Mouse (Mus musculus) embryonic facial prominence, embryonic 11.5 days (tissue): ENCODE data around the gene Glis2. TPM values are rescaled to one million over a fixed set of nuclear protein-coding genes. Genes with fewer than 3 reads are reported as not detected.

ENCODE experiments used
- ATAC-seq: fragments of 200-750 bp; cut with Nextera tagmentation; replicated peaks from 2 replicates; pipeline ENCODE4 v1.8.0; 2017; ENCODE audit warnings: low read depth; ENCODE audit not compliant: insufficient number of reproducible peaks, low FRiP score, low TSS enrichment
- DNase-seq: peaks from one replicate; pipeline ENCODE4 v3.0.0-alpha.2; 2015; ENCODE audit warnings: low spot score
- H3K27ac ChIP-seq: fragments of 300-500 bp; sonication (generic); replicated peaks from 2 replicates; pipeline ENCODE4 v1.5.1; 2014; ENCODE audit warnings: mild to moderate bottlenecking, low read depth, low read length, control low read depth
- H3K27me3 ChIP-seq: fragments of 300-500 bp; sonication (generic); 2 replicates; pipeline ENCODE4 v1.6.1; 2014; ENCODE audit warnings: mild to moderate bottlenecking, low read length, moderate library complexity, mixed read lengths; ENCODE audit not compliant: control insufficient read depth, insufficient read depth
- H3K36me3 ChIP-seq: fragments of 300-500 bp; sonication (generic); replicated peaks from 2 replicates; pipeline ENCODE4 v1.6.1; 2014; ENCODE audit warnings: low read depth, mild to moderate bottlenecking, low read length, moderate library complexity, mixed read lengths; ENCODE audit not compliant: control insufficient read depth, insufficient read depth
- H3K4me1 ChIP-seq: fragments of 300-500 bp; sonication (generic); 2 replicates; pipeline ENCODE4 v1.6.1; 2014; ENCODE audit warnings: low read length, mixed read lengths; ENCODE audit not compliant: control insufficient read depth, insufficient read depth
- H3K4me2 ChIP-seq: fragments of 300-500 bp; sonication (generic); 2 replicates; pipeline ENCODE4 v1.6.1; 2014; ENCODE audit warnings: low read depth, mild to moderate bottlenecking, control low read depth, low read length, moderate library complexity
- H3K4me3 ChIP-seq: fragments of 300-500 bp; sonication (generic); 2 replicates; pipeline ENCODE4 v1.5.1; 2014; ENCODE audit warnings: low read depth, low read length, control low read depth
- H3K9ac ChIP-seq: fragments of 300-500 bp; sonication (generic); replicated peaks from 2 replicates; pipeline ENCODE4 v1.6.1; 2014; ENCODE audit warnings: mild to moderate bottlenecking, control low read depth, low read length
- H3K9me3 ChIP-seq: fragments of 300-500 bp; sonication (generic); replicated peaks from 2 replicates; pipeline ENCODE4 v1.6.1; 2016; ENCODE audit warnings: mild to moderate bottlenecking, low read length, inconsistent platforms, mixed read lengths; ENCODE audit not compliant: control insufficient read depth
- WGBS: fragments of 180-500 bp; shearing (Covaris S2); extraction: QIAGEN DNeasy Blood & Tissue Kit; methylation state at CpG from one replicate; pipeline ENCODE4 v1.1.7; 2014; 5-methylcytosine and 5-hydroxymethylcytosine counted together
- polyA plus RNA-seq: library from polyadenylated mRNA; unstranded; fragments of >200 nt; fragmentation: Nextera tagmentation; extraction: Ambion mirVana; gene quantifications from 2 replicates; pipeline ENCODE4 v1.2.1, GENCODE M21; 2014

The Glis2 gene
- polyA plus RNA-seq, 1 experiment from 2014 or later: 19.9 TPM

- Histone ChIP-seq H3K4me1 (peaks cover 21% of the 10 kb centered on the region), H3K36me3 (peaks cover 3% of the 10 kb centered on the region)
- WGBS: 87% methylated on average over 19 of the region's 19 CpGs
Observed at GRCm38 (mm10) chr16:4608532-4609059, 14.1 kb downstream of the Glis2 start.

GRCm38 (mm10) chr16:4611193-4611592 lies 16.7 kb downstream of the Glis2 start:
- no peak overlapping the region for H3K9ac ChIP-seq
- H3K27me3 ChIP-seq: no peaks in the 10 kb centered on the region
- WGBS: 89% methylated on average over 5 of the region's 5 CpGs
- no peak overlapping the region for H3K27ac ChIP-seq
- no peak for ATAC-seq
- no peak overlapping the region for H3K4me3 ChIP-seq
- H3K4me2 ChIP-seq: no peak overlapping the region
- peaks cover 5% of the 10 kb centered on the region for H3K4me1 ChIP-seq
- H3K9me3 ChIP-seq: no peaks in the 10 kb centered on the region
- H3K36me3 ChIP-seq: peaks cover 6% of the 10 kb centered on the region
- no peak for DNase-seq

More at GRCm38 (mm10) chr16:4608532-4609059, 14.1 kb downstream of the Glis2 start:
- no peak for DNase-seq
- H3K27ac ChIP-seq: no peak overlapping the region
- no peaks in the 10 kb centered on the region for H3K27me3 ChIP-seq
- H3K9me3 ChIP-seq: no peaks in the 10 kb centered on the region
- H3K4me3 ChIP-seq: no peak overlapping the region
- no peak overlapping the region for H3K4me2 ChIP-seq
- no peak overlapping the region for H3K9ac ChIP-seq
- ATAC-seq: no peak

- Histone ChIP-seq H3K4me3 (no peak overlapping the region), H3K4me1 (peaks cover 1% of the 10 kb centered on the region; the same call in 1 of the 2 replicates), H3K9ac (no peak overlapping the region), H3K9me3 (no peaks in the 10 kb centered on the region), H3K4me2 (no peak overlapping the region), H3K27me3 (no peaks in the 10 kb centered on the region), H3K36me3 (peaks cover 6% of the 10 kb centered on the region), H3K27ac (no peak overlapping the region)
- ATAC-seq: no peak
- WGBS: 93% methylated on average over 7 of the region's 7 CpGs
- DNase-seq: no peak
Observed at GRCm38 (mm10) chr16:4611676-4612075, 17.2 kb downstream of the Glis2 start.

GRCm38 (mm10) chr16:4613736-4614135 lies 19.2 kb downstream of the Glis2 start:
- Histone ChIP-seq H3K4me3 (no peak overlapping the region), H3K4me2 (no peak overlapping the region), H3K9me3 (no peaks in the 10 kb centered on the region), H3K36me3 (peaks cover 6% of the 10 kb centered on the region), H3K4me1 (no peaks in the 10 kb centered on the region), H3K27me3 (no peaks in the 10 kb centered on the region), H3K9ac (no peak overlapping the region), H3K27ac (no peak overlapping the region)
- WGBS: 92% methylated on average over 7 of the region's 9 CpGs
- no peak for DNase-seq
- ATAC-seq: no peak

- H3K36me3 ChIP-seq: peaks cover 6% of the 10 kb centered on the region
- WGBS: 80% methylated on average over 3 of the region's 3 CpGs
Observed at GRCm38 (mm10) chr16:4614639-4615038, 20.1 kb downstream of the Glis2 start.

GRCm38 (mm10) chr16:4615297-4615696 lies 20.8 kb downstream of the Glis2 start:
- Histone ChIP-seq H3K36me3 (peaks cover 6% of the 10 kb centered on the region), H3K9ac (no peak overlapping the region), H3K9me3 (no peaks in the 10 kb centered on the region), H3K4me3 (no peak overlapping the region), H3K4me1 (no peaks in the 10 kb centered on the region), H3K27me3 (no peaks in the 10 kb centered on the region), H3K4me2 (no peak overlapping the region), H3K27ac (no peak overlapping the region)
- DNase-seq: no peak
- ATAC-seq: no peak
- 88% methylated on average over 1 of the region's 1 CpGs for WGBS

More at GRCm38 (mm10) chr16:4614639-4615038, 20.1 kb downstream of the Glis2 start:
- ATAC-seq (no peak), DNase-seq (no peak)
- H3K4me3 ChIP-seq: no peak overlapping the region
- H3K4me2 ChIP-seq: no peak overlapping the region
- H3K27ac ChIP-seq: no peak overlapping the region
- H3K27me3 ChIP-seq: no peaks in the 10 kb centered on the region
- H3K9me3 ChIP-seq: no peaks in the 10 kb centered on the region
- no peak overlapping the region for H3K9ac ChIP-seq
- H3K4me1 ChIP-seq: no peaks in the 10 kb centered on the region

- Histone ChIP-seq H3K4me1 (no peaks in the 10 kb centered on the region), H3K27me3 (no peaks in the 10 kb centered on the region), H3K4me2 (no peak overlapping the region), H3K9me3 (no peaks in the 10 kb centered on the region), H3K36me3 (peaks cover 4% of the 10 kb centered on the region), H3K9ac (no peak overlapping the region), H3K4me3 (no peak overlapping the region), H3K27ac (no peak overlapping the region)
- ATAC-seq (no peak), DNase-seq (no peak)
- 83% methylated on average over 4 of the region's 4 CpGs for WGBS
Observed at GRCm38 (mm10) chr16:4616829-4617228, 22.3 kb downstream of the Glis2 start.

GRCm38 (mm10) chr16:4624074-4624473 lies 29.6 kb downstream of the Glis2 start:
- peak overlapping the region; percentile 75 for H3K4me2 ChIP-seq
- H3K4me1 ChIP-seq: no peaks in the 10 kb centered on the region
- 19% methylated on average over 9 of the region's 9 CpGs for WGBS
- 0 out of 2 replicates have a peak overlapping the region, but pooled peaks have one; percentile 47 for H3K27ac ChIP-seq
- DNase-seq: no peak
- ATAC-seq: no peak
- no peaks in the 10 kb centered on the region for H3K27me3 ChIP-seq
- H3K36me3 ChIP-seq: no peaks in the 10 kb centered on the region; the same call in 1 of the 2 replicates
- H3K4me3 ChIP-seq: peak overlapping the region; percentile 72
- no peaks in the 10 kb centered on the region for H3K9me3 ChIP-seq
- H3K9ac ChIP-seq: peak overlapping the region; percentile 87
